Mouse (Mus musculus) CD8-positive naive resting alpha-beta T cell, adult 2 months (primary cell): ENCODE data around the gene Rnf181.

ENCODE experiments used
- DNase-seq, 2 experiments: peaks; one replicate each; pipeline ENCODE4 v3.0.0; 2022; ENCODE audit warnings: low read depth in 2 of 2, low spot score in 2 of 2

The Rnf181 gene

GRCm38 (mm10) chr6:72330133-72330532, 36.6 kb downstream of the Rnf181 start:
- DNase-seq = no peak

- DNase-seq = no peak
These were observed 37.7 kb downstream of the Rnf181 start for GRCm38 (mm10) chr6:72329019-72329418.

GRCm38 (mm10) chr6:72326274-72326673, 40.5 kb downstream of the Rnf181 start:
- DNase-seq = no peak

- no peak for DNase-seq
These were observed 42.8 kb downstream of the Rnf181 start for GRCm38 (mm10) chr6:72323786-72324508.

- DNase-seq = no peak
These were observed 43.8 kb downstream of the Rnf181 start for GRCm38 (mm10) chr6:72322936-72323335.

- no peak for DNase-seq
These were observed 47.7 kb downstream of the Rnf181 start for GRCm38 (mm10) chr6:72319019-72319418.

GRCm38 (mm10) chr6:72318440-72318839, 48.3 kb downstream of the Rnf181 start:
- DNase-seq = no peak

GRCm38 (mm10) chr6:72316044-72316443, 50.7 kb downstream of the Rnf181 start:
- DNase-seq = no peak

- DNase-seq = no peak
These were observed 51.4 kb downstream of the Rnf181 start for GRCm38 (mm10) chr6:72315384-72315783.

GRCm38 (mm10) chr6:72313124-72313867, 53.5 kb downstream of the Rnf181 start:
- DNase-seq = no peak

- DNase-seq = no peak
These were observed 54.6 kb downstream of the Rnf181 start for GRCm38 (mm10) chr6:72312198-72312597.
